Mouse (Mus musculus) G1E (cell line): ENCODE results near the gene Pole2. TPM values are rescaled to one million over a fixed set of nuclear protein-coding genes. Genes with fewer than 3 reads are reported as not detected.
A peak's percentile ranks its signal among the peaks of the same experiment; 100 is the strongest.
"Not testable (repeated sequence)": the region's sequence is repeated elsewhere in the genome, so short reads cannot be mapped to it uniquely, and the experiment has no call there.

Source experiments
- ATAC-seq: 2 replicates; pipeline ENCODE4 v1.8.0; 2016; ENCODE audit warnings: mild to moderate bottlenecking; ENCODE audit not compliant: insufficient number of reproducible peaks, poor library complexity, low FRiP score, severe bottlenecking; ENCODE audit errors: extremely low read depth
- DNase-seq: peaks from one replicate; pipeline ENCODE4 v3.0.0; 2012; ENCODE audit warnings: low spot score
- H3K27me3 ChIP-seq: 2 replicates; pipeline ENCODE4 v1.6.1; 2012; ENCODE audit warnings: mild to moderate bottlenecking, low read length, inconsistent platforms; ENCODE audit not compliant: insufficient read depth
- H3K36me3 ChIP-seq: replicated peaks from 2 replicates; pipeline ENCODE3; 2012; ENCODE audit warnings: mild to moderate bottlenecking, inconsistent platforms
- H3K4me1 ChIP-seq: 2 replicates; pipeline ENCODE4 v1.6.1; 2012; ENCODE audit warnings: low read depth, low read length, inconsistent platforms, mixed read lengths; ENCODE audit not compliant: insufficient read depth
- H3K4me3 ChIP-seq: 2 replicates; pipeline ENCODE4 v1.5.1; 2012; ENCODE audit warnings: low read depth, mild to moderate bottlenecking, inconsistent platforms, low read length, moderate library complexity, mixed read lengths
- H3K9me3 ChIP-seq: replicated peaks from 2 replicates; pipeline ENCODE4 v1.6.1; 2012; ENCODE audit warnings: inconsistent platforms
- CTCF ChIP-seq: IDR thresholded peaks from 2 replicates; pipeline ENCODE4 v1.5.1; 2012; ENCODE audit warnings: low read depth, low read length, inconsistent platforms, mixed read lengths
- GATA1 ChIP-seq: IDR thresholded peaks from 2 replicates; pipeline ENCODE4 v1.6.1; 2012; ENCODE audit warnings: borderline replicate concordance, low read length, inconsistent platforms, mixed read lengths
- GATA2 ChIP-seq: IDR thresholded peaks from 2 replicates; pipeline ENCODE4 v1.6.1; 2012; ENCODE audit warnings: low read depth, low read length, inconsistent platforms, borderline replicate concordance
- POLR2AphosphoS5 ChIP-seq: IDR thresholded peaks from 2 replicates; pipeline ENCODE4 v1.6.1; 2012; ENCODE audit warnings: low read depth, low read length, inconsistent platforms; ENCODE audit not compliant: insufficient replicate concordance
- TAL1 ChIP-seq: conservative IDR thresholded peaks from 2 replicates; pipeline ENCODE4 v1.6.1; 2012; ENCODE audit warnings: low read depth, low read length, inconsistent platforms, mixed read lengths
- polyA plus RNA-seq: library from polyadenylated mRNA; stranded (reverse); fragments of >175 nt; gene quantifications from 2 replicates; pipeline ENCODE4 v1.2.3, GENCODE M21; 2012
- total RNA-seq, 2 experiments: library from RNA; stranded (forward) in 1 of 2; stranded (reverse) in 1 of 2; fragments of 200-1000 nt in 1 of 2; fragments of >200 nt in 1 of 2; fragmentation: Nextera tagmentation in 1 of 2; gene quantifications; 2 replicates each; pipeline ENCODE4 v1.2.3; 2014 to 2017

The Pole2 gene
- total and polyA plus RNA-seq, 3 experiments: 20.3 to 82.3 (median 57.3) TPM

DNA sequence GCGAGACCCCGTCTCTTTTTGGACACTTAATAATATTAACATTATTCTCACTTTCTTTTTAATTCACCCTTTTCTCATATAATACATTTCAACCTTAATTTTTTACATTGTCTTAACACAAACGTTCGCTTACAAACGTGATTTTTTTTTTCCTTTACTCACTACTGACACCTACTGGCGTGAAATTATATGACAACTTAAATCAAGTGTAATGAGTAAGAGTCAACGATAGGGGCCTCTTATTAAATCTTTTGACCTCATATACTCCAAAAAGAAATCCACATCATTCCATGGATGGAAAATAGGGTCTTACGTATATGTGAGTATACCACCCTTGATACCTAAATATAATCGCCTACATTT lies 68.4 kb downstream of the Pole2 start:
- H3K27me3 ChIP-seq: no peaks in the 10 kb centered on the region
- TF ChIP-seq GATA2 (no peak), GATA1 (no peak), CTCF (peak; percentile 62; the same call in 1 of the 2 replicates)
- ATAC-seq (peak; percentile 23), DNase-seq (no peak)
- peaks cover 24% of the 10 kb centered on the region for H3K4me1 ChIP-seq
- peaks cover 34% of the 10 kb centered on the region for H3K36me3 ChIP-seq
- no peak overlapping the region; the same call in 1 of the 2 replicates for H3K4me3 ChIP-seq
- H3K9me3 ChIP-seq: no peaks in the 10 kb centered on the region

DNA sequence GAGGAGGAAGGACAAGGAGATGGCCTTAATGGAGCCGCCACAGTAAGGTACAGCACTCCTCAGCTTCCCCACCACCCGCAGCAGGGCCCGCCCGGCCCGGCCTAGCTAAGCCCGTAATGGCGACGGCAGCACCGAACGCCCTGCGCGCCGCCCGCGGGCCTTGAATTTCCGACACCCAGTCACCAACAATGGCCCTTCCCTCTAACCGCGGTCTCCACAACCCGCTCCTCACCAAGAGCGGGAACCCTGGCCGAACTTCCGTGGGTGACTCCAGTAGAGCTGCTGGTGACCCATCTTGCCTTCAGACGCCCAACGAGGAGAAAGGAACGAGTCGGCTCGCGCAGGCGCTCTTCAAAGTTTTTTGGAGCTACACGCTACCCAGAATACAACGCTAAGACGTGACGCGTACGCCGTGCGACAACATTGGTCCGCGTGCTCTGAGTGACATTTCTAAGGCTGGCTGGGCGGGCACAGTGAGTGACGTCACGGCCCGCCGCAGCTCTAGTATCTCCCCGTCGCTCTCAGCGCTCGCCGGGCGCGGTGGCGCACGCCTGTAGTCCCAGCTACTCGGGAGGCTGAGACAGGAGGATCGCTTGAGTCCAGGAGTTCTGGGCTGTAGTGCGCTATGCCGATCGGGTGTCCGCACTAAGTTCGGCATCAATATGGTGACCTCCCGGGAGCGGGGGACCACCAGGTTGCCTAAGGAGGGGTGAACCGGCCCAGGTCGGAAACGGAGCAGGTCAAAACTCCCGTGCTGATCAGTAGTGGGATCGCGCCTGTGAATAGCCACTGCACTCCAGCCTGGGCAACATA lies 69.0 kb downstream of the Pole2 start, which contains the start of gene Rps29:
Gene Rps29 (minus strand): TSS at position 422 of the 813 bp plus-strand sequence.
- ATAC-seq: peak; percentile 84
- DNase-seq: peak; percentile 91
- H3K4me1 ChIP-seq: peaks cover 22% of the 10 kb centered on the region
- peaks cover 35% of the 10 kb centered on the region for H3K36me3 ChIP-seq
- peak within 1 kb of the TSS; percentile 78 for H3K4me3 ChIP-seq
- not testable (repeated sequence) for H3K27me3 ChIP-seq, H3K9me3 ChIP-seq

DNA sequence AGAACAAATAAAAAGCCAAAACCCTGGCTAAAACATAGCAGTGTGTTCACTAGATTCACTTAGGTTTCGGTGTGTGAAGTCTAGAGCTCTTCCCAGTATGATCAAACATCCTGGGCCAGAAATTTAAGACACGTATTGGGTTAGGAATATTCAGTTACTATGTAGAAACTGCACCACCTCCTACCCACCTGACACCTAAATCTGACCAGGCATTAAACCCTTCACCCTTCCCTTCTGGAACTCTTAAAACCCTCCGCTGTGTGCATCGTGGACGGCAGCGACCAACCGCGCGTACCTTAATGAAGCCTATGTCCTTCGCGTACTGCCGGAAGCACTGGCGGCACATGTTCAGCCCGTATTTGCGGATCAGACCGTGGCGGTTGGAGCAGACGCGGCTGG lies 69.6 kb downstream of the Pole2 start:
- H3K4me3 ChIP-seq: peak overlapping the region; percentile 78
- H3K27me3 ChIP-seq: no peaks in the 10 kb centered on the region
- no peak for TF ChIP-seq GATA1
- no peak for TF ChIP-seq POLR2AphosphoS5
- TF ChIP-seq GATA2: no peak
- no peak for TF ChIP-seq TAL1
- TF ChIP-seq CTCF: no peak
- peaks cover 22% of the 10 kb centered on the region for H3K4me1 ChIP-seq
- H3K36me3 ChIP-seq: peaks cover 35% of the 10 kb centered on the region
- H3K9me3 ChIP-seq: no peaks in the 10 kb centered on the region
- ATAC-seq: no peak; the same call in 1 of the 2 replicates
- no peak for DNase-seq

DNA sequence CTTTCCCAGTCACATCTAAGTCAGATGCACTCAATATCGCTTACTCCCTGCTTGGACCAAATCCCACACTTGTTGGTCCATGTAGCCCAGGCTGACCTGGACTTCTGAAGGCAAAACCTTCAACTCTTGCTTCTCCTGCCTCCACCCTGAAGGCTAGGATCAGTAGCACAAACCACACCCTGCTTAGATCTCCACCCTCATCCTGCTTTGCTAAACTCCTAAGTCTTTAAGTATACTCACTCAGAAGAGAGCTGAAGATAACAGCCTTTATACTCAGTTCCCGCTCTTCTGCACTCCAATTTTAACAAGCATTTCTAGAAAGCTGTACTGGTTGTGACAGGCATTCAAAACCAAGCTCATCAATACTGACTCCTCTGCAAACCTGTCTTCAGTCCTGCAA lies 70.9 kb downstream of the Pole2 start:
- no peaks in the 10 kb centered on the region for H3K9me3 ChIP-seq
- peaks cover 35% of the 10 kb centered on the region for H3K36me3 ChIP-seq
- ATAC-seq: no peak
- H3K27me3 ChIP-seq: no peaks in the 10 kb centered on the region
- H3K4me3 ChIP-seq: peak overlapping the region; percentile 78; the same call in 1 of the 2 replicates
- no peak for DNase-seq
- H3K4me1 ChIP-seq: peaks cover 22% of the 10 kb centered on the region
- no peak for TF ChIP-seq TAL1
- TF ChIP-seq GATA1: no peak
- TF ChIP-seq CTCF: no peak
- no peak for TF ChIP-seq GATA2
- no peak for TF ChIP-seq POLR2AphosphoS5

DNA sequence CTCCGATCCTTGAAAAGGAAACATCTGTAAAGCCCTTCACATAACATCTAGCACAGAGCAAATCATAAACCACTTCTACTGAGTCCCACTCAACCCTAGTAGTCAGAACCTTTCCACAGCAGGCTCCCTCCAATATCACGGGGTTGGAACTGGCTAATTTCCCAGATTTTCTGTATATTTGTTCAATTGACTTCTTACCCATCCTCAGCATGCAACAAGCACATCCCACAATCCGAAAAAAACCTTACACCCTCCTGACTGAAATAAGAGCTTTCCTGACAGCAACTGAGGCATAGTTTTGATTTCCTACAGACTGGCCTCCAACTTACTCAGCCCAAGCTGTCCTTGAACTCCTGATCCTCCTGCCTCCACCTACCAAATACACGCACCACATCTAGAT lies 71.6 kb downstream of the Pole2 start:
- no peak for DNase-seq
- no peak overlapping the region for H3K4me3 ChIP-seq
- H3K27me3 ChIP-seq: no peaks in the 10 kb centered on the region

DNA sequence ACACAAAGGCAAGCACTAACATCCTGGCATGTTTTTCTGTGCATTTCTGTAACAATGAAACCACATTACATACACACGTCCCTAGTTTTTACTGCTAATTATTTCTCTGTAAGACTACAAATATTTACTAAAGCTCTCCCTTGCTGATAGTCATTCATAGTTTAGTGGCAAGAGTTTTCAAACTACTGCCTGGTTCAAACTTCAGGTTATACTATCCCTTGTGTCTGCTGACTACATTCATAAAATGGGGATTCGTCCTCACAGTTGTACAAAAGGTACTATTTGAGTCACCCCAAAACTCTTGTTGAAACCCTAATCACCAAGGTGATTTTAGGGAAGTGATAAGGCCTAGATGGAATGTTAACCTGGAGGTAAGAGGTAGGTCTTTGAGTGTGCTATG lies 72.1 kb downstream of the Pole2 start:
- no peaks in the 10 kb centered on the region for H3K27me3 ChIP-seq
- ATAC-seq (no peak), DNase-seq (no peak)
- TF ChIP-seq POLR2AphosphoS5 (no peak), GATA1 (no peak), TAL1 (no peak), CTCF (no peak), GATA2 (no peak)
- no peaks in the 10 kb centered on the region for H3K9me3 ChIP-seq
- no peak overlapping the region for H3K4me3 ChIP-seq
- peaks cover 20% of the 10 kb centered on the region for H3K4me1 ChIP-seq
- peaks cover 35% of the 10 kb centered on the region for H3K36me3 ChIP-seq

More for the DNA sequence above, 71.6 kb downstream of the Pole2 start:
- TF ChIP-seq GATA1 (no peak), CTCF (no peak), TAL1 (no peak), POLR2AphosphoS5 (0 out of 2 replicates have a peak, but pooled peaks have one; percentile 38), GATA2 (no peak)
- Histone ChIP-seq H3K4me1 (peaks cover 20% of the 10 kb centered on the region), H3K9me3 (no peaks in the 10 kb centered on the region), H3K36me3 (peaks cover 35% of the 10 kb centered on the region)
- no peak for ATAC-seq

Other genes starting within 250 kb of the Pole2 start
- 861 and 936 TPM in 2 replicates for gene Rps29, start 69.0 kb downstream of the Pole2 start, total RNA-seq (2014; fragmentation: Nextera tagmentation)
- 3,601 and 5,070 TPM in 2 replicates for gene Rps29, start 69.0 kb downstream of the Pole2 start, total RNA-seq (2017)
- gene Rps29, start 69.0 kb downstream of the Pole2 start, polyA plus RNA-seq: 542 and 2,773 TPM in 2 replicates
- 36.2 and 44.2 TPM in 2 replicates for gene Lrr1, start 59.4 kb downstream of the Pole2 start, total RNA-seq (2014; fragmentation: Nextera tagmentation)
- 17.8 and 19.4 TPM in 2 replicates for gene Lrr1, start 59.4 kb downstream of the Pole2 start, total RNA-seq (2017)
- gene Lrr1, start 59.4 kb downstream of the Pole2 start, polyA plus RNA-seq: 45.0 and 56.6 TPM in 2 replicates
- 229 and 258 TPM in 2 replicates for gene Rpl36al, start 44.1 kb downstream of the Pole2 start, total RNA-seq (2014; fragmentation: Nextera tagmentation)
- gene Rpl36al, start 44.1 kb downstream of the Pole2 start, total RNA-seq (2017): 1,699 and 1,905 TPM in 2 replicates
- 83.2 and 113 TPM in 2 replicates for gene Rpl36al, start 44.1 kb downstream of the Pole2 start, polyA plus RNA-seq
- 107 and 112 TPM in 2 replicates for gene Mgat2, start 44.0 kb downstream of the Pole2 start, total RNA-seq (2014; fragmentation: Nextera tagmentation)
- 118 and 119 TPM in 2 replicates for gene Mgat2, start 44.0 kb downstream of the Pole2 start, total RNA-seq (2017)
- gene Mgat2, start 44.0 kb downstream of the Pole2 start, polyA plus RNA-seq: 50.7 and 61.0 TPM in 2 replicates
- 33.0 and 34.5 TPM in 2 replicates for gene Gm49383, start 31.1 kb downstream of the Pole2 start, total RNA-seq (2014; fragmentation: Nextera tagmentation)
- 56.1 and 82.2 TPM in 2 replicates for gene Gm49383, start 31.1 kb downstream of the Pole2 start, total RNA-seq (2017)
- gene Gm49383, start 31.1 kb downstream of the Pole2 start, polyA plus RNA-seq: 75.5 and 90.8 TPM in 2 replicates
- 6.7 and 7.6 TPM in 2 replicates for gene Dnaaf2, start 29.8 kb downstream of the Pole2 start, total RNA-seq (2014; fragmentation: Nextera tagmentation)
- gene Dnaaf2, start 29.8 kb downstream of the Pole2 start, total RNA-seq (2017): 9.8 and 11.4 TPM in 2 replicates
- 5.1 and 5.2 TPM in 2 replicates for gene Dnaaf2, start 29.8 kb downstream of the Pole2 start, polyA plus RNA-seq
- gene Gm49384, start 23.9 kb downstream of the Pole2 start, total RNA-seq (2014; fragmentation: Nextera tagmentation): 40.3 and 61.3 TPM in 2 replicates
- 33.7 and 36.0 TPM in 2 replicates for gene Gm49384, start 23.9 kb downstream of the Pole2 start, total RNA-seq (2017)
- gene Gm49384, start 23.9 kb downstream of the Pole2 start, polyA plus RNA-seq: not detected in 2 replicates
- 8.5 and 13.0 TPM in 2 replicates for gene Klhdc1, start 13.0 kb upstream of the Pole2 start, total RNA-seq (2014; fragmentation: Nextera tagmentation)
- gene Klhdc1, start 13.0 kb upstream of the Pole2 start, total RNA-seq (2017): 8.7 and 14.6 TPM in 2 replicates
- 11.1 and 16.0 TPM in 2 replicates for gene Klhdc1, start 13.0 kb upstream of the Pole2 start, polyA plus RNA-seq
- gene Klhdc2, start 68.5 kb upstream of the Pole2 start, total RNA-seq (2014; fragmentation: Nextera tagmentation): 129 and 134 TPM in 2 replicates
- 127 and 141 TPM in 2 replicates for gene Klhdc2, start 68.5 kb upstream of the Pole2 start, total RNA-seq (2017)
- 33.6 and 41.4 TPM in 2 replicates for gene Klhdc2, start 68.5 kb upstream of the Pole2 start, polyA plus RNA-seq
- 149 and 150 TPM in 2 replicates for gene Nemf, start 129.0 kb upstream of the Pole2 start, total RNA-seq (2014; fragmentation: Nextera tagmentation)
- 103 and 128 TPM in 2 replicates for gene Nemf, start 129.0 kb upstream of the Pole2 start, total RNA-seq (2017)
- gene Nemf, start 129.0 kb upstream of the Pole2 start, polyA plus RNA-seq: 2.9 and 4.9 TPM in 2 replicates
- 179 and 195 TPM in 2 replicates for gene Arf6, start 144.0 kb upstream of the Pole2 start, total RNA-seq (2014; fragmentation: Nextera tagmentation)
- 123 and 153 TPM in 2 replicates for gene Arf6, start 144.0 kb upstream of the Pole2 start, total RNA-seq (2017)
- gene Arf6, start 144.0 kb upstream of the Pole2 start, polyA plus RNA-seq: 360 and 373 TPM in 2 replicates
- gene Gm9887, start 144.3 kb upstream of the Pole2 start, total RNA-seq (2014; fragmentation: Nextera tagmentation): not detected in 2 replicates
- gene Gm9887, start 144.3 kb upstream of the Pole2 start, total RNA-seq (2017): 0.87 and 0.93 TPM in 2 replicates
- 0.79 and 1.6 TPM in 2 replicates for gene Gm9887, start 144.3 kb upstream of the Pole2 start, polyA plus RNA-seq